Mouse (Mus musculus): ENCODE measurements around the gene Tmem200c.

Tmem200c gene

GRCm38 (mm10) chr17:68826323-68826722 is at the start of gene Tmem200c:
Gene Tmem200c, plus strand, starts transcription at chr17:68826623.
- DNase-seq = no peak

GRCm38 (mm10) chr17:68793741-68794140 is 32.7 kb upstream of the Tmem200c start:
- DNase-seq = no peak

DNA sequence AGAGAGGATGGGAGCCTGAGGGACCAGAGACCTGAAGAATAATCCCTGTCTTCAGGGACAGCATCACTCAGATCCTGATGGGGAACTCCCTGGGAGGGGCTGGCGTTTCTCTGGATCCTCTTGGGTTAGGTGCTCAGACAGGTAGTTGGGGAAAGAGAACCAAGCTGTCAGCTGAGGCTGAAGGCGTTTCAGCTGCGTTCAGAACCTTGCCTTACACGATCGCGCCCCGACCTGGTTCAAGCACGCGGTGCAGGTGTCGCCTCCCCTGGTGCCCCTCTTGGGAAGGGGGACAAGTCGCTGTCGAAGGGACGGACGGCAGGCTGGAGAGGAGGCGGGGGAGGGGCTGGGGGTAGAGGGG is 10.2 kb downstream of the Tmem200c start:
- DNase-seq = no peak

DNA sequence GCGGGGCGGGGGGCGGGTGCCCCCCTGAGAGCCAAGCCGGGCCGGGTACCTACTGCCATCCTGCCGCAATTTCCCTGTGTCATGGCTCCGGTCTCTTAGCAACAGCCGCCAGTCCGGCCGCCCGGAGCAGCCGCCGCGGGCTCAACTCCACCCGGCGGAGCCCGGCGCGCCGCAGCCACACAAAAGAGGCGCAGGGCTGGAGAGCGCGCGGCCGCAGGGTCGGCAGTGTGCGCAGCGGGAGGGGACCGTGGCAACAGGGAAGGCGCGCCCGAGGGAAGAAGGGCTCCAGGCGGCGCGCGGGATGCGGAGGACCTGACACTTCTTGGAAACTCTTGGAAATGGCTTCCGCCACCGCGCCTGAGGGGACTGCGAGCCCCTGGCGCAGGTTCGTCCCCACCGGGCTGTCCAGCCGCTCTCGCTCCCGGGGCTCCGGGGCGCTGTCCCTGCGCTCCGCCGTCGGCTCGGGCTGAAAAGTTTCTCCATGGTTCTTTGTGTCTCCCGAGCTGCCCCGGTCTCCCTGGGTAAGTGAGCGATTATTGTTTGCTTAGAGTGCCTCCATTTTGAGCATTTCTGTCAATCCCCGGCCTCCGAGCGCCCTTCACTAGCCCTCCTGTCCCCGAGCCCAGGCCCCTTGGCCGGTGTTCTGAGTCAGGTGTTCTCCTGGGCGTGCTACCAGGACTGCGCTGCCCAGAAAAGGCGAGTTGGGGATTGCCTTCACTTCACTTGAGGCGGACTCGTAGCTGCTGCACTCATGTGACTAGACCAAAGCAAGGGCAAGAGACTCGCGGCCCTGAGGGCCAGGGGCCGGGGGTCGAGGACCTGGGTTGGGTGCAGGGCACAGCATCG is 10.8 kb downstream of the Tmem200c start:
- DNase-seq = no peak

- DNase-seq = no peak
Measured at GRCm38 (mm10) chr17:68837859-68838194, 11.4 kb downstream of the Tmem200c start.

DNA sequence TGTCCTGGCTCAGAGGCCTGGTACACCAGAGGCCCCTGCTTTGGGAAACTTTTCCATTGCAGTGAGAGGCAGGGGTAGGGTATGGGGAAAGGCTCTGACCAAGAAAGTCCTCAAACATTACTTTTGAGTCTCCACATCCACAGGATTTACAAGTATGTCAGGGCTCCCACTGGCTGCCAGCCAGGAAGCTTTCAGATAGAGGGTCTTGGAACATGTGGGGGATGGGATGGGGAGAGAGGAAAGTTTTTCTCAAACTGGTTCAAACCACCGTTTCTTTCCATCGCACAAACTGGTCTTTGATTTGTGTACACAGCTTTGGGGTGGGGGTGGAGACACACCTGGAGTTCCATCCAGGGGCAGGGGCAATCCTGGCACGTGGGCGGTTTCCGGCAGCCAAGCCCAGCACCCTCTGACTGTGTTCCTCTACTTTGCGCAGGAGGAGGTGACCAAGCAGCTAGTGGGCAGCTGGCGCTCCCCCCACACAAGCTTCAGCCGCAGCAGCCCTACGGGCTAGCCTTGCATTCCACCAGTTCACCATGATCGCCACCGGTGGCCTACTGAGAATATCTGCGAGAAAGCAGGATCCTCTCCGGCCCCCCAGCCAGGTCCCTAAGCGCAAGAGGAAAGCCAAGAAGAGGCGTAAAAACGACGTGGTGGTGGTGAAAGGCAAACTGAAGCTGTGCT is 13.6 kb downstream of the Tmem200c start:
- no peak for DNase-seq

- no peak for DNase-seq
Measured at GRCm38 (mm10) chr17:68840572-68840939, 14.1 kb downstream of the Tmem200c start.

DNA sequence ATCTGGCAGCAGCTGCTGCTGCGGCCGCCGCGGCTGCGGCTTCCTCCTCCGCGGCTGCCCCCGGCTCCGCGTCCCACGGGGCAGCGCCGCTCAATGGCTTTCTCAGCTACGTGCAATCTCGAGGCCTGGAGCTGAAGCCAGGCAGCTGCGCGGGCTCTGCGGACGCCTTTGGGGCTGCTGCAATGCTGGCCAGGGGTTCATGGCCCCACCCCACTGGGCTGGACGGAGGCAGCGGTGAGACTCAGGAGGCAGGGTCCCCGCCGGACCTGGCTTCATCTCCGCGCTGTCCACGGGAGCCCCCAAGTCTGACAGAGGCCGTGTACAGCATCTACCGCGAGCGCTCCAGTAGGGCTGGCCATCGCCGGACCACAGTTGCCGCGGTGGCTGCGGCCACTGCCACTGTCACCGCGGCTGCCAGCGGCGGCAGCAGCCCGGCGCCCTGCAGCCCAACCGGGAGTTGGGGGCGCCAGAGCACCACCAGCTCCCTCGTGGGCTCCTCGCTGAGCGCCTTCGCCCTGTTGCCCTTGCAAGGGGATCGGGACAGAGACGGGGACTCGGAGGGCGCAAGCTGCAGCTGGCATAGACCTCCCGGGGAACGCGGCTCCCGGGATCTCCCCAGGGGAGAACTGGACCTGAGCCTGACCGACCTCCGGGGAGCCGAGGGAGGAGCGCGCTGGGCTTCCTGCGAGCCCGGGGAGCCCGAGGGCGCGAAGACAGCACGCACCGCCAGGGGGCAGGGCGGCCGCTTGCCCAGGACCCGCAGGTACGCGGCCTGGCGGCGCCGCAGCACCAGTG is 14.9 kb downstream of the Tmem200c start:
- peak; percentile 14 for DNase-seq

GRCm38 (mm10) chr17:68841892-68842252 is 15.4 kb downstream of the Tmem200c start:
- DNase-seq = no peak

DNA sequence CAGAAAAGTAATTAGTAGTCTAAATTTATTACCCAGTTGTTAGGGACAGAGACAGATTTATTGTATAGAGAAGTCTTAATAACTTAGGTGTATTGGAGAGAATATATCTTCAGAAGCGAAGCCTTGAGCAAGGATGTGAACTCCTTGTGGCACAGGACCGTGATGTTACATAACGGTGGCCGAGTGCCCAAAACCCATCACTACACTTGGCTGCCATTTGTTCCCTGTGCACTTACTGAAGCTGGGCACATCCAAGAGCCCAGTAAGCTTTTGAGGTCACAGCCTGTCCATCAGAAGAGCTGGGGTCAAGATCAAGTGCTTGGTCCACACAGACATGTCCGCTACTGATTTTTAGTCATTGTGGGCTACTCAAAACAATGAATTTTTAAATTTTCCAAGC is 19.5 kb downstream of the Tmem200c start:
- DNase-seq = no peak

- DNase-seq = no peak
Measured at GRCm38 (mm10) chr17:68848739-68849138, 22.3 kb downstream of the Tmem200c start.

- DNase-seq = no peak
Measured at GRCm38 (mm10) chr17:68852171-68852966, 25.9 kb downstream of the Tmem200c start.

GRCm38 (mm10) chr17:68864175-68864574 is 37.8 kb downstream of the Tmem200c start:
- no peak for DNase-seq

GRCm38 (mm10) chr17:68868439-68868838 is 42.0 kb downstream of the Tmem200c start:
- DNase-seq = no peak

DNA sequence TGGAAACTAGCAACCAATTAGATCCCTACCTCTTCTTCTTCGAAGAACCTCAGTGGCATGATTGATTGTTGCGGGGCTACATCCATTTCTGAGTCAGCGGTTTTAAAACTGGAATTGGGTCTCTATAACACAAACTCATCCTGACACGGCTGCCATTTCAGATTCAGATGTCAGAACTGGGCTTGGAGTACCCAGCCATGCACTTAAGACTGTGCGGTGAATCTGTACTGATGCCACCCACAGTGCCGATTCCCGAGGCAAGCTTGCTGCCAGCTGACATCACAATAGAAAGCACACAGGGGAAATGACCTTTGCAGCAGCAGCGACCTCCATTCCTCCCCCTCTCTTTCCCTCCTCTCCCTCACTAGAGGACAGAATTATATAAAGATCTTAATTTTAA is 47.6 kb downstream of the Tmem200c start:
- DNase-seq = no peak

DNA sequence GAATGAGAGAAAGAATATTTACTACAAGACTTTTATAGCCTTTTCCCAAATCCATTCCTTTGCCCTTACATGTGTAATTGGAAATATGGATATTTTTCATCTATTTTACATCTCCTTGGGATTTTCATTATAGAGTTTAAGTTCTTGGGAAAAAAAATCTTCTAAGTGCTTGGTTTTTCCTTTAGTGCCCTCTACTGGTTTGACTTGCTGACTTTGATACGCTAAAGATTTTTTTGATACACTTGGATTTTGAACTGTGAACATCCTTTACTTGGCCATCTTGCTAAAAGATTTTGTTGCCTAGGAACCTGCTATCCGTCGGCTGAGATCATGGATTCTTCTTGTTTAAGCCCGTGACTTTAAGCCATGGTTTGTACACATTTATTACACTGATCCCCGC is 48.8 kb downstream of the Tmem200c start:
- DNase-seq = no peak

GRCm38 (mm10) chr17:68875917-68876495 is 49.6 kb downstream of the Tmem200c start:
- no peak for DNase-seq

DNA sequence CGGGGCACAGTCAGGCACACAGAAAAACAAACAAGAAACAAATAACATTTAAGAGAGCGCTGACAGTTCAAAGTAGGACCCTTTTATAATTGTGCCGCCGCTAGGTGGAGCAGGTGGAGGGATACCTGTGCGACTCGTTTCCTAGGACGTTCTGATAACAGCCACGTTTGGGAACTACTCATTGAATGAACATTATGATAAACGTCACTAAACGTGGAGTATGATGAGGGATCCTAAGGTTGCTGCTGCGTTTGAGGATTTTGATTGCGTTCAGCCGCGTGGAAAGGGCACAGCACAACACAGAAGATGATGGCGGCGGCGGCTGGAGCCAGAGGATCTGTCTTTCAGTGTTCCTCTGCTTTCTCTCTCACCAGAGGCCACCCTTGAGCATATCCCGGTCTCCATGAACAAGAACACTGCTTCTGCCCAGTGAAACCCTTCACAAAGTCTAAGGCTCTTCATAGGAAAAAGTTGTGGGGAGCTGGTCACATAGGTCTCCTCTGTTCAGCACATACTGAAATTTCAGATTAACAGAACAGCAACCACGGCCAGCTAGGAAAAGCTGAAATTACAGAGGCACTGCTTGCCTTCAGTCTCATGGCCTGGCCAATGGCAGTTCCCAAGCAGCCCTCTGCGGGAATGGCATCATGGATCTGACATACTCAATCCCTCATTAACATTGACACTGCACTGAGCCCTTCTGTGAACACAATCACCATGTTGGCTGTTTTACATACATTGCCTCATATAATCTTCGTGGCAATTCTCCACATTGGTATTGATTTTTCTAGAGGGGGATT is 55.5 kb downstream of the Tmem200c start:
- DNase-seq = peak; percentile 17

GRCm38 (mm10) chr17:68883474-68884083 is 57.2 kb downstream of the Tmem200c start:
- no peak for DNase-seq

DNA sequence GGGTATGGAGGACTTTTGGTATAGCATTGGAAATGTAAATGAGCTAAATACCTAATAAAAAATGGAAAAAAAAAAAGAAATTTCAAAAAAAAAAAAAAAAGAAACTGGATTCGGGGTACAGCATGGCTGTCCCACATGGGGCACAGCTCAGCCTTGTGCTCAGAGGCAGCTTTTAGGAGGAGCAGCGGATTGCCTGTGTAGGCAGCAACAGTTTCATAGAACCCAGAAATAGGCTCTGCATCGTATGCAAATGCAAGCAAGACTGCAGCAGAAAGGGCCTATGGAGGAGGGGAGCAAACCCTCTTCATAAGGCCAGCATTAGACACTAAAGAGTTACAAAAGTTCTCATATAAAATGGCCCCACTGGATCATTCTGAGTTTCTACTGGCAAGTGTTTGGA is 64.2 kb downstream of the Tmem200c start:
- DNase-seq = no peak

Measured in kidney, adult 11 months (tissue).